Mouse (Mus musculus): Measurements from ENCODE around the gene Plekhh3. TPM values are rescaled to one million over a fixed set of nuclear protein-coding genes. Genes with fewer than 3 reads are reported as not detected.

The Plekhh3 gene
- polyA plus RNA-seq (2012; rRNA removed) = 47.1 and 53.0 TPM in 2 replicates

DNA sequence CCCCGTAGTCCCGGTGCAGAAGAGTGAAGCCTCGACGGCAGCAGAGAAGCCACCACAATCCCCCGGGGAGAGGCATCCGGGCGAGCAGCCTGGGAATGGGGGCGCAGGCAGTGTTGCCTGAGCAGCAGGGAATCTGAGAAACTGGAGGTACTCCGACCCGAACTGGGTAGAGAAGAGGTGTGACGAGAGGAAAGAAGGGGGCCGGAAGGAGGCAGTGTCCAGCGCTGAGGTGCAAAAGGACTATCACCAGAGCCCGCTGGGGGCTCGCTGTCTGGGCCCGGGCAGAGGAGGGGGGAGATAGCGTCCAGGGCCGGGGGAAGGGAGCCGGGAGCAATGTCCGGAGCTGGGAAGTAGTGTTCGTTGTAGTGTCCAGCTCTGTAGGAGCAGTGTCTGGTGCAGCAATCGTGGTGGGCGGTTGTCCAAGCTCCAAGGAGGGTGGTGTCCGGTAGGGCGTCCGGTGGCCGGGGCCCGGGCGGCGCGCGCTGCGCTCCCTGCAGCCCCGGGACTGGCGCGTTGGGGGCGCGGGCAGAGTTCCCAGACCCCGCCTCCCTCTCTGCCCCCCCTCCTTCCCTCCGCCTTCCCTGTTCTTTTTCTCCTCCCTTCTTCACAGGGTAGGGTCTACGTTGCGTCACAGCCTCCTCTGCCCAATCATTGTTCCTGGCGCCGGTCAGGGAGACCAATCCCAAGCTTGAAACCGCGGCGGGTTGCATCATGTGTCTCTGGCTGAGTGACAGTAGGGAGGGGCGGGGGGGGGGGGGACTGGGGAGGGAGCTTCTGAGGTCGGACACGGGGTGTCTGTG lies at the start of gene Plekhh3:
Gene Plekhh3 (minus strand): TSS at position 541 of the 800 bp plus-strand sequence.

GRCm38 (mm10) chr11:101174851-101175628 lies 3.9 kb upstream of the Plekhh3 start, which contains the start of gene Ccr10:
TSS of gene Ccr10 (minus strand) at chr11:101175443.

GRCm38 (mm10) chr11:101170354-101170810 lies 769 bp downstream of the Plekhh3 start, which contains the start of gene Cntnap1:
TSS of gene Cntnap1 (plus strand) at chr11:101170523.

DNA sequence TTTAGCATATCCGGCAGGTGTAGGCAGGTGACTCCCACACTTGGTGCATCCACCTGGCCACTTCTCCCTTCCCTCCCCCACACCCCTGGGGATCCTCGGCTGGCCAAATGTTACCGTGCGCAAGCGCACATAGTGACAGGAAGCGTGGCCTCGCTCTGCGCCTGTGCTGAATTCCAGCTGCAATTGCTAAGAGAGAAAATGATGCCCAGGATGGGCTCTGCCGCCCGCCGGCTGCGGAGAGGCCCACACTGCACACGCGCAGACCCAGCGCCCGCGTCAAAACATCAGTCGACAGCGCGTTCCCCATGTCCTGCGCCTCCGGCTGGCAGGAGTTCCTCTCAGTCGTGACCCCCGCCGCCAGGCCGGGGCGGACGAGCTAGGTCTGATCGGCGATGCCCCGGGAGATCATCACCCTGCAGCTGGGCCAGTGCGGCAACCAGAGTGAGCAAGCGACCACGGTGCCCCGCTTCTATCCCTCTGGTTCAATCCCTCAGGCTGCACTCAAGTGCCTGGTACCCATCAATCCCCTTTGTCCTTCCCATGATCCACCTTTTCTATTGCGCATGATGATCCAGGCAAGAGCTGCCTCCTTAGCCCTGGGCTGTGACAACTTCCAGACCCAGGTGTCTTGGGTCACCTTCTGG lies 15.3 kb downstream of the Plekhh3 start, which contains the start of gene Tubg2:
Gene Tubg2 (plus strand): TSS at position 180 of the 644 bp plus-strand sequence.

GRCm38 (mm10) chr11:101119761-101120544 lies 51.2 kb downstream of the Plekhh3 start, which contains the start of the genes Retreg3 and Tubg1:
TSS of gene Retreg3 (minus strand) at chr11:101119893.
TSS of gene Tubg1 (plus strand) at chr11:101119938.

Other genes starting within 250 kb of the Plekhh3 start
- 81.1 and 88.3 TPM in 2 replicates for gene Stat3, start 231.8 kb downstream of the Plekhh3 start, polyA plus RNA-seq (2012; rRNA removed)
- gene Cavin1, start 200.5 kb downstream of the Plekhh3 start, polyA plus RNA-seq (2012; rRNA removed) = 113 and 115 TPM in 2 replicates
- gene Atp6v0a1, start 161.9 kb downstream of the Plekhh3 start, polyA plus RNA-seq (2012; rRNA removed) = 55.1 and 69.7 TPM in 2 replicates
- gene Naglu, start 101.3 kb downstream of the Plekhh3 start, polyA plus RNA-seq (2012; rRNA removed) = 43.0 and 43.7 TPM in 2 replicates
- 0.41 and 0.91 TPM in 2 replicates for gene Hsd17b1, start 92.9 kb downstream of the Plekhh3 start, polyA plus RNA-seq (2012; rRNA removed)
- 47.4 and 55.8 TPM in 2 replicates for gene Coasy, start 88.8 kb downstream of the Plekhh3 start, polyA plus RNA-seq (2012; rRNA removed)
- gene Mlx, start 84.1 kb downstream of the Plekhh3 start, polyA plus RNA-seq (2012; rRNA removed) = 80.5 and 109 TPM in 2 replicates
- gene Psmc3ip, start 75.9 kb downstream of the Plekhh3 start, polyA plus RNA-seq (2012; rRNA removed) = 1.1 and 1.2 TPM in 2 replicates
- gene Retreg3, start 51.5 kb downstream of the Plekhh3 start, polyA plus RNA-seq (2012; rRNA removed) = 67.8 and 73.7 TPM in 2 replicates
- 12.8 and 14.3 TPM in 2 replicates for gene Tubg1, start 51.4 kb downstream of the Plekhh3 start, polyA plus RNA-seq (2012; rRNA removed)
- 3.8 and 4.6 TPM in 2 replicates for gene Tubg2, start 15.4 kb downstream of the Plekhh3 start, polyA plus RNA-seq (2012; rRNA removed)
- gene Cntnap1, start 828 bp downstream of the Plekhh3 start, polyA plus RNA-seq (2012; rRNA removed) = 8.2 and 8.3 TPM in 2 replicates
- 8.8 and 15.4 TPM in 2 replicates for gene Ccr10, start 4.1 kb upstream of the Plekhh3 start, polyA plus RNA-seq (2012; rRNA removed)
- 32.4 and 34.9 TPM in 2 replicates for gene Ezh1, start 55.1 kb upstream of the Plekhh3 start, polyA plus RNA-seq (2012; rRNA removed)
- 35.2 and 41.7 TPM in 2 replicates for gene Ramp2, start 74.7 kb upstream of the Plekhh3 start, polyA plus RNA-seq (2012; rRNA removed)
- 115 and 129 TPM in 2 replicates for gene Vps25, start 82.4 kb upstream of the Plekhh3 start, polyA plus RNA-seq (2012; rRNA removed)
- gene Wnk4, start 89.2 kb upstream of the Plekhh3 start, polyA plus RNA-seq (2012; rRNA removed) = 22.2 and 23.9 TPM in 2 replicates
- gene Cntd1, start 107.7 kb upstream of the Plekhh3 start, polyA plus RNA-seq (2012; rRNA removed) = 0.54 and 0.91 TPM in 2 replicates
- gene Coa3, start 107.8 kb upstream of the Plekhh3 start, polyA plus RNA-seq (2012; rRNA removed) = 727 and 839 TPM in 2 replicates
- 101 and 135 TPM in 2 replicates for gene Becn1, start 130.9 kb upstream of the Plekhh3 start, polyA plus RNA-seq (2012; rRNA removed)
- 31.2 and 34.3 TPM in 2 replicates for gene Psme3, start 144.9 kb upstream of the Plekhh3 start, polyA plus RNA-seq (2012; rRNA removed)
- gene Aoc2, start 153.7 kb upstream of the Plekhh3 start, polyA plus RNA-seq (2012; rRNA removed) = 5.0 and 5.5 TPM in 2 replicates
- 22.5 and 22.8 TPM in 2 replicates for gene Aoc3, start 159.3 kb upstream of the Plekhh3 start, polyA plus RNA-seq (2012; rRNA removed)
- not detected in 2 replicates for gene G6pc, start 196.2 kb upstream of the Plekhh3 start, polyA plus RNA-seq (2012; rRNA removed)
- 15.9 and 18.9 TPM in 2 replicates for gene Aarsd1, start 246.3 kb upstream of the Plekhh3 start, polyA plus RNA-seq (2012; rRNA removed)

All from colon, adult 2 months (tissue).